Mouse (Mus musculus) myocyte (in vitro differentiated cells): Measurements from ENCODE around the gene Dusp13. TPM values are rescaled to one million over a fixed set of nuclear protein-coding genes. Genes with fewer than 3 reads are reported as not detected.
A peak's percentile ranks its signal among the peaks of the same experiment; 100 is the strongest.

Source experiments
- H3K27me3 ChIP-seq: one replicate; pipeline ENCODE4 v1.6.1; 2011; ENCODE audit not compliant: control insufficient read depth, insufficient read depth, insufficient read length
- H3K36me3 ChIP-seq: one replicate; pipeline ENCODE4 v1.6.1; 2011; ENCODE audit not compliant: control insufficient read depth, insufficient read depth
- H3K4me2 ChIP-seq: one replicate; pipeline ENCODE4 v1.6.1; 2011; ENCODE audit warnings: low read depth, control low read depth
- H3K4me3 ChIP-seq: one replicate; pipeline ENCODE4 v1.5.1; 2011; ENCODE audit warnings: mild to moderate bottlenecking, control low read depth, moderate library complexity
- H3K79me2 ChIP-seq: one replicate; pipeline ENCODE4 v1.6.1; 2011; ENCODE audit not compliant: control insufficient read depth, insufficient read depth
- H3ac ChIP-seq: one replicate; pipeline ENCODE4 v1.6.1; 2011; ENCODE audit not compliant: control insufficient read depth, insufficient read length
- CEBPB ChIP-seq: IDR thresholded peaks from 2 replicates; pipeline ENCODE4 v1.6.1; 2011; ENCODE audit warnings: mild to moderate bottlenecking, moderate library complexity; ENCODE audit not compliant: poor library complexity, insufficient read depth, severe bottlenecking
- E2F4 ChIP-seq: IDR thresholded peaks from one replicate; pipeline ENCODE4 v1.6.1; 2011; ENCODE audit warnings: mild to moderate bottlenecking, control low read depth, moderate library complexity; ENCODE audit not compliant: insufficient read depth
- MAX ChIP-seq: IDR thresholded peaks from one replicate; pipeline ENCODE4 v1.6.1; 2011; ENCODE audit warnings: low read depth, mild to moderate bottlenecking, control low read depth
- MYOD1 ChIP-seq, 3 experiments: IDR thresholded peaks; one replicate each; pipeline ENCODE4 v1.6.1; 2011; ENCODE audit warnings: control low read depth in 2 of 3, low read depth in 2 of 3, mild to moderate bottlenecking in 2 of 3, moderate library complexity in 1 of 3; ENCODE audit not compliant: insufficient read length in 2 of 3, control insufficient read depth in 1 of 3
- MYOG ChIP-seq, 3 experiments: IDR thresholded peaks; one replicate each; pipeline ENCODE4 v1.6.1; 2011; ENCODE audit warnings: control low read depth in 2 of 3, low read depth in 2 of 3, mild to moderate bottlenecking in 2 of 3; ENCODE audit not compliant: insufficient read length in 2 of 3, control insufficient read depth in 1 of 3, insufficient read depth in 1 of 3
- POLR2A ChIP-seq: IDR thresholded peaks from one replicate; pipeline ENCODE4 v1.6.1; 2011; ENCODE audit warnings: low read depth, mild to moderate bottlenecking, control low read depth, moderate library complexity; ENCODE audit not compliant: insufficient read length
- POLR2AphosphoS2 ChIP-seq: IDR thresholded peaks from one replicate; pipeline ENCODE4 v1.6.1; 2011; ENCODE audit warnings: low read depth, control low read depth; ENCODE audit not compliant: insufficient read length
- REST ChIP-seq: IDR thresholded peaks from one replicate; pipeline ENCODE4 v1.6.1; 2011; ENCODE audit warnings: mild to moderate bottlenecking, control low read depth, moderate library complexity; ENCODE audit not compliant: insufficient read depth, insufficient read length
- SRF ChIP-seq: IDR thresholded peaks from one replicate; pipeline ENCODE4 v1.6.1; 2011; ENCODE audit warnings: low read depth; ENCODE audit not compliant: control insufficient read depth, insufficient read length
- TCF12 ChIP-seq: IDR thresholded peaks from one replicate; pipeline ENCODE4 v1.6.1; 2011; ENCODE audit warnings: mild to moderate bottlenecking, control low read depth; ENCODE audit not compliant: poor library complexity, insufficient read depth, severe bottlenecking
- TCF3 ChIP-seq: IDR thresholded peaks from one replicate; pipeline ENCODE4 v1.6.1; 2011; ENCODE audit warnings: low read depth, control low read depth; ENCODE audit not compliant: insufficient read length
- USF1 ChIP-seq: IDR thresholded peaks from one replicate; pipeline ENCODE4 v1.6.1; 2011; ENCODE audit warnings: low read depth, mild to moderate bottlenecking, control low read depth, moderate library complexity
- polyA plus RNA-seq: library from polyadenylated mRNA; unstranded; fragments of >200 nt; fragmentation: generic; extraction: Trizol; gene quantifications from one replicate; pipeline ENCODE4 v1.2.1, GENCODE M21; 2012; ENCODE audit warnings: missing spikeins

The Dusp13 gene
- 24.6 TPM for polyA plus RNA-seq

DNA sequence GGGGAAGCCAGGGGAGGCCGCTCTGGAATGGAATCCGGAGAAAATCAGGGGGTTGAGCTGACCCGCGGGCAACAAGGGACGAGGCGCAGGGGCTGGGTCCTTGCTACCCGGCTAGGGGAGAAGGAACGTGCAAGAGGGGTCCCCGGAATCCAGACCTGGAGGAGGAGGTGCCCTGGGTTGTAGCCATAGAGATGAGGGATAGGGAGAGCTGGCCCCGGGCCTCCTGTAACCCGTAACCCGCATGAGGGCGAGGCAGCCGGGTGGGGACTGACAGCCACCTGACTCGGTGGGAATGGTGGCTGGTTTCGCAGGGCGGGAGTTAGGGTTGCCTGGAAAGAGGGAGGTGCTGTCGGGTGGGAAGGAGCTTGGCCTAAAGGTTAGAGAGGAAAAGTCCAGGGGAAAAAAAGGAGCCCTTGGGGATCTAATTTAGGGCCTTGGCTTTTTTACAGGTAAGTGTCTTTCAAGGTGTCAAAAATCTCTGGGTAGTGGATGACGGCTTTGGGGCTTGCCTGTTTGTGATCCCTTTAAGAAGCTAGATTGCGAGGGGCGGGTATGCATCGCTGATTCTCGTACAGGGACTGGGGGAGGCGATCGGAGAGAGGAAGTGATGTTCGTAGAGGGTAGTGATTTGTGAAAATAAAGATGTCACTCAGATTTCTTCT, at the start of gene Dusp13:
Gene Dusp13, minus strand, starts transcription at position 301 of the 662 bp plus-strand sequence.
- H3ac ChIP-seq: peak within 1 kb of the TSS; percentile 65
- no peaks in the 10 kb centered on the region for H3K36me3 ChIP-seq
- peak within 1 kb of the TSS; percentile 90 for H3K4me2 ChIP-seq
- peaks cover 54% of the 10 kb centered on the region for H3K79me2 ChIP-seq
- H3K4me3 ChIP-seq: peak within 1 kb of the TSS; percentile 91
- no peaks in the 10 kb centered on the region for H3K27me3 ChIP-seq
- TF ChIP-seq POLR2A: peak; percentile 56
- TF ChIP-seq TCF12: no peak
- TF ChIP-seq MYOD1 (IDR thresholded peaks at IDR 0.05; ENCODE audit: control insufficient read depth in 1 of 3, insufficient read length in 2 of 3, low read depth in 2 of 3): peak in 1 of 3 experiments; percentile 52
- peak in 1 of 3 experiments; percentile 16 for TF ChIP-seq MYOG (IDR thresholded peaks at IDR 0.05; ENCODE audit: control insufficient read depth in 1 of 3, insufficient read depth in 1 of 3, insufficient read length in 2 of 3, low read depth in 2 of 3)

DNA sequence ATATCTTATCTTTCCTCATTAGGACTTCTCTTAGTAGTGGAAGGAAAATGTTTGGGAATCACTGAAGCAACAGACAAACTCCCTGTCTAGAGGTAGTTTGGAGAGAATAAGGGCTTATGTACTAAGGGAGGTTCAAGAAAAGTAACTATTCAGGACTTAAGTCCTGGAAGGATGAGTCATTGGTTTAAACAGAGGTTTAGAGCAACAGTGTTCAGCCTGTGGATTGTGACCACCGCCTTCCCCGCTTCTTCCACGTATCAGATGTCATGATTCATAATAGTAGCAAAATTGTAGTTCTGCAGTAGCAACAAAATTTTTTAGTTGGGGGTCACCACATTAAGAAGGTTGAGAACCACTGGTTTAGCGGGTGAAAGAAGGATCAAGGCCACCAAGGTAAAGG, 49.7 kb upstream of the Dusp13 start:
- H3K4me2 ChIP-seq: peak overlapping the region; percentile 46
- H3ac ChIP-seq: no peak overlapping the region
- H3K4me3 ChIP-seq: no peak overlapping the region
- no peaks in the 10 kb centered on the region for H3K79me2 ChIP-seq
- no peaks in the 10 kb centered on the region for H3K27me3 ChIP-seq
- TF ChIP-seq SRF: no peak
- TF ChIP-seq REST: no peak
- TF ChIP-seq POLR2A: no peak
- no peak for TF ChIP-seq MYOG (IDR thresholded peaks at IDR 0.05; ENCODE audit: control insufficient read depth in 1 of 3, insufficient read depth in 1 of 3, insufficient read length in 2 of 3, low read depth in 2 of 3)
- TF ChIP-seq CEBPB: no peak
- no peak for TF ChIP-seq MYOD1 (IDR thresholded peaks at IDR 0.05; ENCODE audit: control insufficient read depth in 1 of 3, insufficient read length in 2 of 3, low read depth in 2 of 3)
- TF ChIP-seq E2F4: no peak
- no peak for TF ChIP-seq TCF3
- no peak for TF ChIP-seq POLR2AphosphoS2
- no peak for TF ChIP-seq TCF12
- TF ChIP-seq MAX: no peak
- TF ChIP-seq USF1: no peak
- peaks cover 14% of the 10 kb centered on the region for H3K36me3 ChIP-seq

DNA sequence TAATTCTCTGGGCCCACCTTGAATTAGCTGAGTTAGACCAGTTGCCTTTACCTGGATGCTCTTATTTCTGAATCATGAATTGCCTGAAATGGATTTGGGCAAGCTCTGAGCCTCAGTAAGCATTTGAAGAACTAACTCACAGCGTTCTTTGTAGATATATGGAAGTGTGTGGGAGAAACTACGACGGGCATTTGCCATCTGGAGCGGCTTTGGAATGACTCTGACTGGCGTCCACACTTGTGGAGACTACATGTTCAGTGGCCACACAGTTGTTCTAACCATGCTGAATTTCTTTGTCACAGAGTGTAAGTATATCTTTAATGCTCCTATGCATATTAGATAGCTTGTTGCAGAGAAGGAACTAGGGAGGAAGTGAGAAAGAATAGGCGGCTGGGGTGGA, 41.3 kb upstream of the Dusp13 start:
- Histone ChIP-seq H3K36me3 (peaks cover 33% of the 10 kb centered on the region), H3K4me2 (no peak overlapping the region), H3K27me3 (no peaks in the 10 kb centered on the region), H3ac (no peak overlapping the region), H3K4me3 (no peak overlapping the region), H3K79me2 (peaks cover 7% of the 10 kb centered on the region)
- TF ChIP-seq SRF (no peak), POLR2A (no peak), USF1 (no peak), REST (no peak), POLR2AphosphoS2 (no peak), TCF3 (no peak), CEBPB (no peak), MYOD1 (IDR thresholded peaks at IDR 0.05; ENCODE audit: control insufficient read depth in 1 of 3, insufficient read length in 2 of 3, low read depth in 2 of 3) (no peak), MYOG (IDR thresholded peaks at IDR 0.05; ENCODE audit: control insufficient read depth in 1 of 3, insufficient read depth in 1 of 3, insufficient read length in 2 of 3, low read depth in 2 of 3) (no peak)

DNA sequence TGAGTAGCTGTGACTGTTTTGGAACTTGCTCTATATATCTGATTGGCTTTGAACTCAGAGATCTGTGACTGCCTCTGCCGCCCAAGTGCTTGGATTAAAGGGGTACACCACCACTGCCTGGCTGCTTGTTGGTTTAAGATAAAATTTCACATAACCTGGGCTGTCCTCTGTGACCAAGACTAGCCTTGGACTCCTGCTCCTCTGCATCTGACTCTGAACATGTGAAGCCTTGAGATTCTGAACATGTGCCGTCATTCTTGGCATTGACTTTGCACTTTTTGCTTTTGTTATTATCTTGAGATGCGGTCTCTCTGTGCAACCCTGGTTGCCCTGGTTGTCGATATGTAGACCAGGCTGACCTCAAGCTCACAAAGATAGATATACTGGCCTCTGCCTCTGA, 40.7 kb upstream of the Dusp13 start:
- no peak overlapping the region for H3ac ChIP-seq
- no peak overlapping the region for H3K4me3 ChIP-seq
- TF ChIP-seq CEBPB: no peak
- H3K4me2 ChIP-seq: no peak overlapping the region
- peaks cover 7% of the 10 kb centered on the region for H3K79me2 ChIP-seq
- H3K36me3 ChIP-seq: peaks cover 34% of the 10 kb centered on the region
- H3K27me3 ChIP-seq: no peaks in the 10 kb centered on the region

DNA sequence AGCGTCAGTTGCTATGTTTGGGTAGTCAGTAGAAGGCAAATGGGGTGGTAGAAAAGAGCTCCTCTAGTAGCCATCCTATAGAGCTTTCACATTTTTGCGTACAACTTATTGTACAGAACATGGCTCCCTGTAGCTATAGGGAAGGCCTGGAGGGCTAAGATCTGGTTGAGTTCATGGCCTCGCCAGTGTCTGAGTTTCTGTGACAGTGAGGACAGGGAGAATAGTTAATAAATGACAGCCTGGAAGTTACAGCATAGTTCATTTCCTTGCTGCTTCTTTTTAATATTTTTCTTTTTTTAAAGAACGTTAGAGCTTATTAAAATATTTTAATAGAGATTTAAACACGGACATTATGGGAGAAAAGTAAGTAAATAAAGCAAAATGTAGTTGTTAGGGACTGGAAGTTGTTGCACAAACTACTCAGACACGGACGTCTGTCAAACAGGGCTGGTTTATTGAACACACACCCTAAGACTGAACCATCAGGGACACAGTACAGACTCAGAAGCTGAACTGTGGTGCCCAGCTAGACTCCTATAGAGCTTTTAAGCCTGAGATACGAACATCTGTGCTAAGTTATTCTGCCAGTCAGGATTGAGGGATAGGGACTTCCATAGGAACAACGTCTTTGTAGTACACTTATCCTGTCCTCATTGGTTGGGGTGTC, 39.7 kb upstream of the Dusp13 start:
- Histone ChIP-seq H3ac (no peak overlapping the region), H3K4me3 (no peak overlapping the region), H3K36me3 (peaks cover 38% of the 10 kb centered on the region), H3K79me2 (peaks cover 7% of the 10 kb centered on the region), H3K27me3 (no peaks in the 10 kb centered on the region), H3K4me2 (no peak overlapping the region)
- no peak for TF ChIP-seq MAX
- no peak for TF ChIP-seq E2F4
- TF ChIP-seq TCF12: no peak
- TF ChIP-seq REST: no peak
- no peak for TF ChIP-seq POLR2A
- no peak for TF ChIP-seq SRF
- TF ChIP-seq MYOD1 (IDR thresholded peaks at IDR 0.05; ENCODE audit: control insufficient read depth in 1 of 3, insufficient read length in 2 of 3, low read depth in 2 of 3): no peak
- no peak for TF ChIP-seq CEBPB
- TF ChIP-seq TCF3: no peak
- no peak for TF ChIP-seq USF1
- TF ChIP-seq MYOG (IDR thresholded peaks at IDR 0.05; ENCODE audit: control insufficient read depth in 1 of 3, insufficient read depth in 1 of 3, insufficient read length in 2 of 3, low read depth in 2 of 3): no peak
- no peak for TF ChIP-seq POLR2AphosphoS2
